ENCODE assay signal across 7 mouse cellular contexts in the genomic region with DNA sequence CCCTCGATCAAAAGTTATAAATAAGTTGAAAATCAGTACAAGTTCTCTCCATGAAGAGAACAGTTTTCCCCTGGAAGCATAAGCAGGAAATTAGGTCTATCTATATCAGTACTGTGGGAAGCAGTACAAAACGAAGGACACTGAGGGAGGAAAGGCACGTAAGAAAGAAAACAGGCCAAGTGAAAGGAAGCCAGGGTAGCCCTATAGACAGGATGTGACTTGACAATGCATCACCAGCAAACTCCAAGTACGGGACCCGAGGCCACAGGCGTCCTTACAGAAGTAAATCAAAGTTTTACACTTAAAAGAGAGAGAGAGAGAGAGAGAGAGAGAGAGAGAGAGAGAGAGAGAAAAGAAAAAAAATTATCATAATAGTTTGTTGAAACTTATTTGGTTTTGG. TPM values are rescaled to one million over a fixed set of nuclear protein-coding genes. Genes with fewer than 3 reads are reported as not detected.
DNase-seq lines count a peak whose midpoint lies in the region; ATAC-seq and TF ChIP-seq lines count a peak whose summit lies in the region.

No protein-coding gene starts in this region.

- TF ChIP-seq CTCF in kidney, adult 2 months (conservative IDR thresholded peaks at IDR 0.05; ENCODE audit: insufficient read depth, insufficient read length, low read depth, low read length) = no peak
- TF ChIP-seq CTCF in liver, postnatal 0 days (IDR thresholded peaks at IDR 0.05; ENCODE audit: low read depth) = no peak

- H3K27me3 ChIP-seq in kidney, embryonic 15.5 days = peaks cover 42% of the 10 kb centered on the region
- H3K27me3 ChIP-seq in kidney, adult 2 months (replicated peaks; ENCODE audit: control insufficient read depth, insufficient read depth, low read length) = no peaks in the 10 kb centered on the region
- H3K27me3 ChIP-seq in liver, postnatal 0 days (ENCODE audit: insufficient read depth, low read length) = no peaks in the 10 kb centered on the region

- H3K9me3 ChIP-seq in kidney, embryonic 15.5 days (replicated peaks) = no peaks in the 10 kb centered on the region
- no peaks in the 10 kb centered on the region for H3K9me3 ChIP-seq in liver, postnatal 0 days (ENCODE audit: low read length)

- WGBS in kidney, embryonic 15.5 days = 32% methylated on average over 6 of the region's 6 CpGs
- WGBS in kidney, adult 2 months = 49% methylated on average over 6 of the region's 6 CpGs
- WGBS in liver, postnatal 0 days (ENCODE audit: insufficient replicate concordance) = 25% methylated on average over 6 of the region's 6 CpGs

- no peaks in the 10 kb centered on the region for H3K36me3 ChIP-seq in kidney, embryonic 15.5 days
- no peaks in the 10 kb centered on the region for H3K36me3 ChIP-seq in kidney, adult 2 months (ENCODE audit: control insufficient read depth, insufficient read depth, low read length)
- no peaks in the 10 kb centered on the region for H3K36me3 ChIP-seq in liver, postnatal 0 days (replicated peaks; ENCODE audit: insufficient read depth, low read length)

- no peak overlapping the region for H3K9ac ChIP-seq in kidney, embryonic 15.5 days
- peak overlapping the region; percentile 41; the same call in 1 of the 2 replicates for H3K9ac ChIP-seq in liver, postnatal 0 days (replicated peaks)

- no peak for ATAC-seq in kidney, embryonic 15.5 days (replicated peaks; ENCODE audit: low FRiP score)
- no peak for ATAC-seq in liver, postnatal 0 days

- peaks cover 52% of the 10 kb centered on the region for H3K4me1 ChIP-seq in kidney, embryonic 15.5 days
- H3K4me1 ChIP-seq in kidney, adult 2 months (ENCODE audit: control insufficient read depth, insufficient read depth, low read length) = peaks cover 9% of the 10 kb centered on the region
- peaks cover 54% of the 10 kb centered on the region for H3K4me1 ChIP-seq in liver, postnatal 0 days (ENCODE audit: insufficient read depth)

- no peak overlapping the region for H3K27ac ChIP-seq in kidney, embryonic 15.5 days
- no peak overlapping the region for H3K27ac ChIP-seq in kidney, adult 2 months (ENCODE audit: insufficient read depth, low read depth, low read length)
- H3K27ac ChIP-seq in liver, postnatal 0 days (ENCODE audit: low read depth) = peak overlapping the region; percentile 46

- H3K4me2 ChIP-seq in kidney, embryonic 15.5 days = peak overlapping the region; percentile 24
- H3K4me2 ChIP-seq in liver, postnatal 0 days (ENCODE audit: low read depth, low read length) = peak overlapping the region; percentile 90

- no peak for DNase-seq in kidney, adult 2 months
- DNase-seq in CD4-positive, CD25-positive, alpha-beta regulatory T cell, adult 2 months (ENCODE audit: low read depth, low spot score) = peak; percentile 59
- DNase-seq in adipocyte (ENCODE audit: low spot score) = peak; percentile 40
- DNase-seq in liver, postnatal 0 days = no peak
- DNase-seq in ovary, adult 18-20 months (ENCODE audit: low spot score) = no peak
- DNase-seq in testis, postnatal 14 days (ENCODE audit: low spot score) = no peak

- no peak for TF ChIP-seq EP300 in liver, postnatal 0 days (IDR thresholded peaks at IDR 0.05; ENCODE audit: low read depth)

- H3K4me3 ChIP-seq in kidney, embryonic 15.5 days (replicated peaks) = peak overlapping the region; percentile 64
- no peak overlapping the region for H3K4me3 ChIP-seq in kidney, adult 2 months (ENCODE audit: insufficient read depth, low read depth, low read length)
- peak overlapping the region; percentile 78 for H3K4me3 ChIP-seq in liver, postnatal 0 days (ENCODE audit: low read depth, low read length)

- no peak for TF ChIP-seq POLR2A in kidney, adult 2 months (IDR thresholded peaks at IDR 0.05; ENCODE audit: low read depth, low read length)

RNA-seq across cellular contexts. Expression of a gene that starts 2.8 kb away (rescaled TPM):
- polyA plus RNA-seq in kidney, embryonic 15.5 days (2015; fragmentation: Nextera tagmentation; extraction: Ambion mirVana) = 14.3 and 15.3 TPM in 2 replicates
- polyA plus RNA-seq in kidney, adult 2 months (2012; rRNA removed) = 6.5 and 7.0 TPM in 2 replicates
- 8.6 and 12.1 TPM in 2 replicates for polyA plus RNA-seq in liver, postnatal 0 days (2015; fragmentation: Nextera tagmentation; extraction: Ambion mirVana)

Comparison
In these comparisons a context has a peak if more than half of its experiments do, and no peak if none do; other contexts are left out.
1. DNase-seq: peak in CD4-positive, CD25-positive, alpha-beta regulatory T cell, adult 2 months (single experiment) and adipocyte (single experiment); none in kidney, adult 2 months (single experiment), liver, postnatal 0 days (single experiment), ovary, adult 18-20 months (single experiment) and testis, postnatal 14 days (single experiment).